Mouse (Mus musculus) retina, adult 2 months (tissue): ENCODE results near the gene Angpt4.

ENCODE experiments used
- DNase-seq: peaks from one replicate; pipeline ENCODE4 v3.0.0-alpha.2; 2012; ENCODE audit warnings: low read depth, low spot score

Gene Angpt4

GRCm38 (mm10) chr2:151984019-151984418 is 73.0 kb downstream of the Angpt4 start:
- no peak for DNase-seq

GRCm38 (mm10) chr2:151985426-151986172 is 74.6 kb downstream of the Angpt4 start:
- DNase-seq: no peak

GRCm38 (mm10) chr2:151986958-151987357 is 75.9 kb downstream of the Angpt4 start:
- DNase-seq: no peak

GRCm38 (mm10) chr2:151988978-151989377 is 78.0 kb downstream of the Angpt4 start:
- no peak for DNase-seq

- DNase-seq: no peak
Measured at GRCm38 (mm10) chr2:151990985-151991394, 80.0 kb downstream of the Angpt4 start.

- no peak for DNase-seq
Measured at GRCm38 (mm10) chr2:151991446-151991845, 80.4 kb downstream of the Angpt4 start.

GRCm38 (mm10) chr2:151994350-151995122 is 83.5 kb downstream of the Angpt4 start:
- peak; percentile 57 for DNase-seq
